Mouse (Mus musculus) stomach, embryonic 16.5 days (tissue): Measurements from ENCODE around the gene Frrs1. TPM values are rescaled to one million over a fixed set of nuclear protein-coding genes. Genes with fewer than 3 reads are reported as not detected.

Experiments
- ATAC-seq: fragments of 200-750 bp; cut with Nextera tagmentation; 2 replicates; pipeline ENCODE4 v1.8.0; 2017; ENCODE audit warnings: moderate number of reproducible peaks, moderate TSS enrichment; ENCODE audit not compliant: insufficient read depth, low FRiP score
- H3K27ac ChIP-seq: fragments of 300-500 bp; sonication (generic); 2 replicates; pipeline ENCODE4 v1.5.1; 2014; ENCODE audit warnings: low read length
- H3K27me3 ChIP-seq: fragments of 300-500 bp; sonication (generic); 2 replicates; pipeline ENCODE4 v1.6.1; 2014; ENCODE audit warnings: low read length, control low read depth, mixed read lengths; ENCODE audit not compliant: control insufficient read depth, insufficient read depth
- H3K36me3 ChIP-seq: fragments of 300-500 bp; sonication (generic); 2 replicates; pipeline ENCODE4 v1.6.1; 2014; ENCODE audit warnings: low read length; ENCODE audit not compliant: control insufficient read depth, insufficient read depth
- H3K4me1 ChIP-seq: fragments of 300-500 bp; sonication (generic); 2 replicates; pipeline ENCODE4 v1.6.1; 2014; ENCODE audit warnings: low read length, control low read depth, mixed read lengths; ENCODE audit not compliant: control insufficient read depth, insufficient read depth
- H3K4me2 ChIP-seq: fragments of 300-500 bp; sonication (generic); 2 replicates; pipeline ENCODE4 v1.6.1; 2014; ENCODE audit warnings: low read depth, low read length, mixed read lengths
- H3K4me3 ChIP-seq: fragments of 300-500 bp; sonication (generic); replicated peaks from 2 replicates; pipeline ENCODE4 v1.5.1; 2014; ENCODE audit warnings: mild to moderate bottlenecking, low read length
- H3K9ac ChIP-seq: fragments of 300-500 bp; sonication (generic); 2 replicates; pipeline ENCODE4 v1.6.1; 2014; ENCODE audit warnings: low read length
- H3K9me3 ChIP-seq: fragments of 300-500 bp; sonication (generic); replicated peaks from 2 replicates; pipeline ENCODE4 v1.6.1; 2016; ENCODE audit warnings: low read length, control low read depth; ENCODE audit not compliant: control insufficient read depth
- WGBS: fragments of 180-500 bp; shearing (Covaris S2); extraction: QIAGEN DNeasy Blood & Tissue Kit; methylation state at CpG from one replicate; pipeline ENCODE4 v1.1.7; 2014; 5-methylcytosine and 5-hydroxymethylcytosine counted together
- polyA plus RNA-seq: library from polyadenylated mRNA; unstranded; fragments of >200 nt; fragmentation: Nextera tagmentation; extraction: Ambion mirVana; gene quantifications from 2 replicates; pipeline ENCODE4 v1.2.1, GENCODE M21; 2015

The Frrs1 gene
- polyA plus RNA-seq, 1 experiment from 2014 or later: 41.8 TPM

- Histone ChIP-seq H3K36me3 (no peaks in the 10 kb centered on the region), H3K9ac (no peak overlapping the region), H3K4me2 (no peak overlapping the region), H3K27me3 (no peaks in the 10 kb centered on the region), H3K9me3 (no peaks in the 10 kb centered on the region), H3K4me3 (no peak overlapping the region), H3K4me1 (no peaks in the 10 kb centered on the region), H3K27ac (no peak overlapping the region)
- 82% methylated on average over 10 of the region's 10 CpGs for WGBS
- ATAC-seq: no peak
These were observed 29.9 kb upstream of the Frrs1 start for GRCm38 (mm10) chr3:116829274-116829920.

GRCm38 (mm10) chr3:116831324-116831723 lies 27.9 kb upstream of the Frrs1 start:
- ATAC-seq: no peak
- 43% methylated on average over 5 of the region's 5 CpGs for WGBS
- Histone ChIP-seq H3K9me3 (no peaks in the 10 kb centered on the region), H3K36me3 (no peaks in the 10 kb centered on the region), H3K4me2 (no peak overlapping the region), H3K4me1 (no peaks in the 10 kb centered on the region), H3K27me3 (no peaks in the 10 kb centered on the region), H3K4me3 (no peak overlapping the region), H3K27ac (no peak overlapping the region), H3K9ac (no peak overlapping the region)

GRCm38 (mm10) chr3:116832526-116833310 lies 26.5 kb upstream of the Frrs1 start:
- H3K4me3 ChIP-seq: no peak overlapping the region
- H3K4me2 ChIP-seq: no peak overlapping the region
- H3K27me3 ChIP-seq: no peaks in the 10 kb centered on the region
- no peak overlapping the region for H3K9ac ChIP-seq
- ATAC-seq: no peak
- no peak overlapping the region for H3K27ac ChIP-seq
- H3K4me1 ChIP-seq: no peaks in the 10 kb centered on the region
- H3K36me3 ChIP-seq: no peaks in the 10 kb centered on the region
- WGBS: 79% methylated on average over 7 of the region's 7 CpGs
- no peaks in the 10 kb centered on the region for H3K9me3 ChIP-seq

- ATAC-seq: no peak
These were observed 25.8 kb upstream of the Frrs1 start for GRCm38 (mm10) chr3:116833491-116833890.

GRCm38 (mm10) chr3:116834241-116834640 lies 25.0 kb upstream of the Frrs1 start:
- no peak overlapping the region for H3K9ac ChIP-seq
- H3K9me3 ChIP-seq: no peaks in the 10 kb centered on the region
- no peaks in the 10 kb centered on the region for H3K27me3 ChIP-seq
- H3K27ac ChIP-seq: no peak overlapping the region
- no peak overlapping the region for H3K4me2 ChIP-seq
- no peak overlapping the region for H3K4me3 ChIP-seq
- no peaks in the 10 kb centered on the region for H3K36me3 ChIP-seq
- no peaks in the 10 kb centered on the region for H3K4me1 ChIP-seq
- WGBS: 93% methylated on average over 6 of the region's 6 CpGs
- ATAC-seq: no peak

More at GRCm38 (mm10) chr3:116833491-116833890, 25.8 kb upstream of the Frrs1 start:
- H3K27me3 ChIP-seq: no peaks in the 10 kb centered on the region
- no peaks in the 10 kb centered on the region for H3K9me3 ChIP-seq
- no peak overlapping the region for H3K4me3 ChIP-seq
- no peak overlapping the region for H3K4me2 ChIP-seq
- H3K36me3 ChIP-seq: no peaks in the 10 kb centered on the region
- H3K9ac ChIP-seq: no peak overlapping the region
- WGBS: 75% methylated on average over 4 of the region's 4 CpGs
- no peaks in the 10 kb centered on the region for H3K4me1 ChIP-seq
- H3K27ac ChIP-seq: no peak overlapping the region

GRCm38 (mm10) chr3:116835350-116835749 lies 23.9 kb upstream of the Frrs1 start:
- 75% methylated on average over 4 of the region's 4 CpGs for WGBS
- Histone ChIP-seq H3K27me3 (no peaks in the 10 kb centered on the region), H3K9ac (peak overlapping the region; percentile 76), H3K36me3 (no peaks in the 10 kb centered on the region), H3K4me2 (peak overlapping the region; percentile 76), H3K4me1 (no peaks in the 10 kb centered on the region), H3K9me3 (no peaks in the 10 kb centered on the region), H3K27ac (peak overlapping the region; percentile 21; the same call in 1 of the 2 replicates), H3K4me3 (peak overlapping the region; percentile 49)
- no peak for ATAC-seq

- Histone ChIP-seq H3K4me3 (peak overlapping the region; percentile 49), H3K27ac (peak overlapping the region; percentile 21; the same call in 1 of the 2 replicates), H3K36me3 (no peaks in the 10 kb centered on the region), H3K9ac (peak overlapping the region; percentile 76), H3K27me3 (no peaks in the 10 kb centered on the region), H3K4me1 (no peaks in the 10 kb centered on the region), H3K4me2 (peak overlapping the region; percentile 76), H3K9me3 (no peaks in the 10 kb centered on the region)
- 24% methylated on average over 21 of the region's 21 CpGs for WGBS
- peak; percentile 69 for ATAC-seq
These were observed 23.2 kb upstream of the Frrs1 start for GRCm38 (mm10) chr3:116835770-116836680.

GRCm38 (mm10) chr3:116836681-116837475 lies 22.4 kb upstream of the Frrs1 start:
- no peaks in the 10 kb centered on the region for H3K9me3 ChIP-seq
- no peak overlapping the region for H3K27ac ChIP-seq
- no peaks in the 10 kb centered on the region for H3K27me3 ChIP-seq
- H3K9ac ChIP-seq: no peak overlapping the region; the same call in 1 of the 2 replicates
- no peak overlapping the region for H3K4me2 ChIP-seq
- no peaks in the 10 kb centered on the region for H3K4me1 ChIP-seq
- 77% methylated on average over 23 of the region's 23 CpGs for WGBS
- H3K4me3 ChIP-seq: no peak overlapping the region
- no peaks in the 10 kb centered on the region for H3K36me3 ChIP-seq
- no peak for ATAC-seq
